Mouse (Mus musculus): ENCODE data around the gene Col16a1.

Gene Col16a1

GRCm38 (mm10) chr4:130047331-130048202 lies at the start of gene Col16a1:
Gene Col16a1 (plus strand): TSS chr4:130047840.
- no peak for DNase-seq (ENCODE audit: low spot score)

DNA sequence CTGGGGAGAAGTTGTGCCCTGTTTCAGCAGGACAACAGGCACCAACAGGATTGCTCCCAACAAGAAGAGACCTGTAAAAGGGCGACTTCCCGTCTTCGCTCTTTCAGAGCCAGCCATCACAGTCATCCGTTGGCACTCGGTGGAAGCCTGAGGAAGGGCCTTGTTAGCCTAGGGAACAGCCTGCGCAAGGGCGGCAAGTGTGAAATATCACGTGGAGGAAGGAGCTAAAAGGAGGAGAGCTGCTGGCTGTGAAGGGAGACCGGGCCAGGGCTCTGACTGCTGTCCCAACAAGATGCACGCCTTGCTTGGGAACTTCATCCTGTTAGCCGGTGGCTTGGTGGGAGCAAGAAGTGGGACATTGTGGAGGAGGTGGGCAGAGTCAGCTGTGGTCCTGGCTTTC lies 49.5 kb upstream of the Col16a1 start:
- no peak for DNase-seq (ENCODE audit: low spot score)

DNA sequence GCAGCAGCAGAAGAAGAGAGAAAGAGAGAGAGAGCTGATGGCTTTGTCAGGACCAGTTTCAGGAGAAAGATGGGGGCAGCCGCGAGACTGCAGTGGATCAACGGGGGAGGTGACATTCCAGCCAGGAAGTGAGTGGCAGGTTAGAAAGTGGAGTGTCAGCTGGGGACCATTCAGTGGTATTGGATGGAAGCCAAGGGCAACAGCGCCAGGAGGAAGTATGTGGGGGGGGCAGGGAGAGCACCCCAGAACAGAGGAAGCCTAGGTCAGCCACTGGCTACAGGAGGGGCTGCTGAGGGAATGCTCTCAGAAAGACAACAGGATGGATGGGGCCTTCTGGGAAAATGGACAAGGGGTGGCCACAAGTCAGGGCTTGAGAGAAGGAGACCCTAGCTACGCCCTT lies 45.9 kb upstream of the Col16a1 start:
- DNase-seq (ENCODE audit: low spot score), result no peak

DNA sequence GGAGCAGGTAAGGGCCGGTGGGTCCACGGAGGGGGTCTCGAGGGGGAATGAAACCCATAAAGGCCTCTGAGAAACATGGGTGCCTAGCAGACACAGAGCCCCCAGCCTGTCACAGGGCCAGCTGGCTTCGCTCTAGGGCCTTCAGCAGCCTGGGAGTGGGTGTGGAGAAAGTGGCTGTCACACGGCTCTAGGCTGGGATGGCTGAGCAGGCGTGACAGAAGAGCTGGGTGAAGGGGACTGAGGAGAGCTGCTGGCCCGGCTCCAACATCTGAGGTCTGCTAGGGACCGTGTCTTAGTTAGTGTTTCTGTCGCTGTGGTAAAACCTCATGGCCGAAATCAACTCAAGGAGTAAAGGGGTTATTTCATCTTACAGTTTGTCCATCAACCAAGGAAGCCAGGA lies 45.5 kb upstream of the Col16a1 start:
- no peak for DNase-seq (ENCODE audit: low spot score)

DNA sequence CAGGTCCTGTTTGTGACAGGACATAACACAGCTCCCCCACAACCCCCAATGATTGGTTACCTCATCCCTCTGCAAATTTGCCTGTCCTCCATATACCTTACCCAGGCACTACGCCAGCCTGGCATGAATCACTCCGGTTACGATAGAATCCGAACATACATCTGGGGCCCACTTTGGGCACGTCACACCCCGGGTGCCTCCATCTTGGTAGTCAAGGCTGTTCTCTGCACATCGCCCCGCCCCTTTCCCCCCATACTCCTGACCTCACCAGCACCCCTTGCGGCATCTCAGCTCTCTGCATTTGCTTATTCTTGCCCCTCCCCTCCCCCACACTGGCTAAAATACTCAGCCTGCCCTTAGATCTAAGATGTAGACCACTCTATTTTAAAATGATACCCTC lies 42.0 kb upstream of the Col16a1 start:
- no peak for DNase-seq (ENCODE audit: low spot score)

- DNase-seq (ENCODE audit: low spot score), result no peak
Measured at GRCm38 (mm10) chr4:130006533-130006932, 41.1 kb upstream of the Col16a1 start.

DNA sequence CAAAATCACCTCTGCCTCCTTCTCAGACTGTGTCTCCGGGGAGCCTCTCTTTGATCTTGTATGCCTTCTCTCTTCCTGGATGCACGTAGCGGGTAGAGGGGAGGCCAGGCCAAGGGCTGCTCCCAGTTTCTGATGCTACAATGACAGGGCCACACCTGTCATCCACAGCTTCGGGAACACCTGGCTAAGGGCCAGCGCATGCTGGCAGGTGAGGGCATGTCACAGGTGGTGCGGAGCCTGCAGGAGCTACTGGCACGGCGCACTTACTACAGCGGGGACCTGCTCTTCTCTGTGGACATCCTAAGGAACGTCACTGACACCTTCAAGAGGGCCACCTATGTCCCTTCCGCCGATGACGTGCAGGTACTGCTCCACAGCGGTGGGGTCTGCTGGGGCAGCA lies 38.6 kb upstream of the Col16a1 start:
- DNase-seq (ENCODE audit: low spot score), result no peak

- no peak for DNase-seq (ENCODE audit: low spot score)
Measured at GRCm38 (mm10) chr4:130010723-130011122, 36.9 kb upstream of the Col16a1 start.

DNA sequence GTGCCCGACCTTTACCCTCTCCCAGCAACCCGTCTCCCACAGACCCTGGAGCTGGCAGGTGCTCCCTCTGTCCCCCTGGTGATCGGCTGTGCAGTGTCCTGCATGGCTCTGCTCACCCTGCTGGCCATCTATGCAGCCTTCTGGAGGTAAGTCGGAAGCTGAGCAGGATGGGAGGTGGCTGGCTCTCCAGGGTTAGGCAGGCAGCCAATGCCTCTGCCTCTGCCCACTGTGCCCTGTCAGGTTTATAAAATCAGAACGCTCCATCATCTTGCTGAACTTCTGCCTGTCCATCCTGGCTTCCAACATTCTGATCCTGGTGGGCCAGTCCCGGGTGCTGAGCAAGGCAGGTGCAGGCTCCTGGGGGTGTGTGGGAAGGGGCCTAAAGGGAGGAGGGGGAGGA lies 35.4 kb upstream of the Col16a1 start:
- DNase-seq (ENCODE audit: low spot score), result no peak

- no peak for DNase-seq (ENCODE audit: low spot score)
Measured at GRCm38 (mm10) chr4:130013111-130013510, 34.5 kb upstream of the Col16a1 start.

DNA sequence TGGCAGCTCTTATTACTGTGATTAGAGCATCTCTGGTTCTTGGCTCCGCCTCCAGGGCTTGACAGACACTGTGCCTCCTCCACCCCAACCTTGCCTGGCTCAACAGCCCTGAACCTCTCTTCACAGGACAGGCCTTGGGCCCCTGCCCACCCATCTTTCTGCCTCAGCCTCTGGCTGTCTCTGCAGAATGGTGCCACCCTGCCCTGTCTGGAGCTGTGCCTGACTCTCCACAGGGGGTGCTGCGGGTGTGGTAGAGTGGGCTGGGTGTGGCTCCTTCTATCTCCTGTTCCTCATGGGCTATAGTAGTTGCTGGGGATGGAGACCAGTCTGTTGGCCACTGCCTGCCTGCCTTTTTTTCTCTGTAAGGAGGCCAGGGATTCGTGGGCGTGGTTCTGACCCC lies 31.6 kb upstream of the Col16a1 start:
- DNase-seq (ENCODE audit: low spot score), result no peak

GRCm38 (mm10) chr4:130017036-130017674 lies 30.5 kb upstream of the Col16a1 start:
- DNase-seq (ENCODE audit: low spot score), result peak; percentile 21

DNA sequence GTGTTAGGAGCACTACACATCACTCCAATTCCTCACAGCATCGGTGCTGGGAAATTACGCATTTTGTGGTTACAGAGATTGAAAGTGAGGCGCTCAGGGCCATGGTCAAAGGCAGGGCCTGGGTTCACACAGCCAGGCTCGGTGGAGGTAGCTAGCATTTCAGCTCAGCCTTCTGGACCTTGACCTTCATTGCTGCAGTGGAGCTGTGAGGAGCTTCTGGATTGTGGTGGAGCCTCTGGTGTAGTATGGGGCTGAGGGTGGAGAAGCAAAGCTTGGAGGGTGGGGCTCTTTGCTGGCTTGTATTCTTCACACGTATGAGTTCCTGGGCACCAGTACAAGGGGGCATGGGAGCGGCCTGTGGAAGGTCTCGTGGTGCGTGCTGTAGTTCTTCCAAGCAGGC lies 24.7 kb upstream of the Col16a1 start:
- no peak for DNase-seq (ENCODE audit: low spot score)

DNA sequence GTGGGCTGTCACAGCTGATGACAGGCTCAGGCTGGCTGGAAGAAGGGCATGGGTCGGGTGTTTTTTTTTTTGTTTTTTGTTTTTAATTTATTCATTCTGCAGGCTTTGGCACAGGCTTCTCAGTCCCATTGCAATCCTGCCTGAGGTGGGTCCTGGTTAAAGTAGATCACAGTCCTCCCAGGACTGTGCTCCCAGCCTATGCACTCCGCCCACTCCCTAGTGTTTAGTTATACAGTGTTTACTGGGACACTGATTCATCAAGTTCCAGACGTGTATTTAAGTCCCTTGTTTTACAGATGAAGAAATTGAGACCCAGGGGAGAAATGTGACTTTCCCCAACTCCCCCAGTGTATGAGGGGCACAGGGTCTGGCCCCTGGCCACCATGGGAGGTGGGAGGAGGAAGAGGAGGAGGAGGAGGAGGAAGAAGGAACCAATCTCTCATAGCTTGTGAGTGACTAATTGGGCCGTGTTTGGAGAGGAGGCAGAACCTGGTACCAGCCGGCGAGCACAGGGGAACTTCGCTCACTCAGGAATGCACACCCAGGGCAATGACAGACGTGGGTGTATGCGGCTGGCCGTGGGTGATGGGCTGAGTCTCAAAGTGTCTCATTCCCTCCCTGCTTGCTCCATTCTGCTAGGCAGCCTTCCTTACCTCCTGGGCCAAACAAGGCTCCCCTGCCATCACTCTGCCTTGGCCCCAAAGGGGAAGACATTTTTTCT lies 24.0 kb upstream of the Col16a1 start:
- DNase-seq (ENCODE audit: low spot score), result no peak

- no peak for DNase-seq (ENCODE audit: low spot score)
Measured at GRCm38 (mm10) chr4:130025544-130025943, 22.1 kb upstream of the Col16a1 start.

DNA sequence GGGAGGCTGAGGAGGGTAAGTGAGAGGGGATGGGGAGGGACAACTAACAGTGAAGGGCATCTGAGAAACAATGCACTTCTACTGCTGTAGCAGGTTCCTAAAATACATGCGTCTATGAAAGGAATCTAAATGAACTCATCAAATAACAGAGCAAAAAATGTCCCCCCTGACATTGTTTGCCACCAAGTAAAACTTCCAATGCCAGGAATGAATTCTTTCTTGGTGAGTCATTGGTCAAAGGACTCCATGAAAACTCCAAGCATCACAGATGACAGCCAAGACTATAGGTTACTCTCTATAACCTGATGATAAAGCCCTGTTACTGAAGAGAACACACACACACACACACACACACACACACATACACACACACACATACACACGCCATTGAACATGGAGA lies 16.5 kb upstream of the Col16a1 start:
- no peak for DNase-seq (ENCODE audit: low spot score)

- DNase-seq (ENCODE audit: low spot score), result no peak
Measured at GRCm38 (mm10) chr4:130033496-130033895, 14.1 kb upstream of the Col16a1 start.

- peak; percentile 13 for DNase-seq (ENCODE audit: low spot score)
Measured at GRCm38 (mm10) chr4:130036112-130036511, 11.5 kb upstream of the Col16a1 start.

- no peak for DNase-seq (ENCODE audit: low spot score)
Measured at GRCm38 (mm10) chr4:130036573-130037401, 10.9 kb upstream of the Col16a1 start.

- no peak for DNase-seq (ENCODE audit: low spot score)
Measured at GRCm38 (mm10) chr4:130039351-130039750, 8.3 kb upstream of the Col16a1 start.

- DNase-seq (ENCODE audit: low spot score), result no peak
Measured at GRCm38 (mm10) chr4:130041076-130041475, 6.6 kb upstream of the Col16a1 start.

DNA sequence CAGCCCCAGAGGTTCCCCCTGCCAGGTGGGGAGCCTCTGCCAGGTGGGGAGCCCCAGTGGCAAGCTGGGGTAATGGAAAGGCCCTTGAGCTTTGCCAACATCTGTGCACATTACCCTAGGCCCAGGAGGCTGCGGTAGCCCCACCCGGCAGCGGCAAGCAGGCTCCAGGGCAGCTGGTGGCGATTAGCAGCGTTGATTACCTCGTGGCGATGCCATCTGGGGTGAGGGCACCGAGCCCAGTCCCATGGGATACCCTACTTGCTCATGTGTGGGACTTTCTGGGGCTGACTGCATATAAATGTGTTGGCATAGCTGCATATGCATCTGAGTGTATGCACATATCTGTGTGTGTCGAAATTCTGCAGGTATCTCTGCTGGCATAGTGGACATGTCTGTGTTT lies 3.4 kb upstream of the Col16a1 start:
- DNase-seq (ENCODE audit: low spot score), result no peak

Data from T-cell, adult 2 months (primary cell).